Mouse (Mus musculus) kidney, adult 9 months (tissue): ENCODE measurements around the gene Trank1.
A peak's percentile ranks its signal among the peaks of the same experiment; 100 is the strongest.

Experiments
- DNase-seq: peaks from one replicate; pipeline ENCODE4 v3.0.0; 2022

Gene Trank1

GRCm38 (mm10) chr9:111311031-111311842 is at the start of gene Trank1:
Gene Trank1 (plus strand): TSS chr9:111311739.
- DNase-seq = no peak

- no peak for DNase-seq
Observed at GRCm38 (mm10) chr9:111267998-111268397, 43.5 kb upstream of the Trank1 start.

- no peak for DNase-seq
Observed at GRCm38 (mm10) chr9:111270606-111271005, 40.9 kb upstream of the Trank1 start.

GRCm38 (mm10) chr9:111271056-111271433 is 40.5 kb upstream of the Trank1 start:
- no peak for DNase-seq

- DNase-seq = peak; percentile 99
Observed at GRCm38 (mm10) chr9:111271434-111272160, 39.9 kb upstream of the Trank1 start, which contains the start of the genes Mlh1 and Epm2aip1. Gene Mlh1 (minus strand): TSS chr9:111271791. Gene Epm2aip1 (plus strand): TSS chr9:111271929.

- DNase-seq = no peak
Observed at GRCm38 (mm10) chr9:111272356-111272755, 39.2 kb upstream of the Trank1 start.

- DNase-seq = no peak
Observed at GRCm38 (mm10) chr9:111272996-111273785, 38.3 kb upstream of the Trank1 start.

- DNase-seq = no peak
Observed at GRCm38 (mm10) chr9:111273958-111274357, 37.6 kb upstream of the Trank1 start.

GRCm38 (mm10) chr9:111275156-111275555 is 36.4 kb upstream of the Trank1 start:
- no peak for DNase-seq

GRCm38 (mm10) chr9:111285061-111285460 is 26.5 kb upstream of the Trank1 start:
- no peak for DNase-seq

GRCm38 (mm10) chr9:111285676-111286075 is 25.9 kb upstream of the Trank1 start:
- DNase-seq = no peak

GRCm38 (mm10) chr9:111286468-111286867 is 25.1 kb upstream of the Trank1 start:
- DNase-seq = no peak

- DNase-seq = no peak
Observed at GRCm38 (mm10) chr9:111287956-111288355, 23.6 kb upstream of the Trank1 start.

- DNase-seq = peak; percentile 48
Observed at GRCm38 (mm10) chr9:111289294-111289831, 22.2 kb upstream of the Trank1 start.

GRCm38 (mm10) chr9:111289832-111290339 is 21.7 kb upstream of the Trank1 start:
- DNase-seq = peak; percentile 97

- no peak for DNase-seq
Observed at GRCm38 (mm10) chr9:111290539-111291100, 20.9 kb upstream of the Trank1 start.

- DNase-seq = no peak
Observed at GRCm38 (mm10) chr9:111293234-111293633, 18.3 kb upstream of the Trank1 start.

GRCm38 (mm10) chr9:111294911-111295310 is 16.6 kb upstream of the Trank1 start:
- no peak for DNase-seq

- no peak for DNase-seq
Observed at GRCm38 (mm10) chr9:111295323-111295722, 16.2 kb upstream of the Trank1 start.

GRCm38 (mm10) chr9:111296433-111296832 is 15.1 kb upstream of the Trank1 start:
- DNase-seq = no peak

- DNase-seq = no peak
Observed at GRCm38 (mm10) chr9:111298606-111299005, 12.9 kb upstream of the Trank1 start.

- no peak for DNase-seq
Observed at GRCm38 (mm10) chr9:111302196-111302831, 9.2 kb upstream of the Trank1 start.
